Mouse (Mus musculus): Measurements from ENCODE around the gene Lsg1. TPM values are rescaled to one million over a fixed set of nuclear protein-coding genes. Genes with fewer than 3 reads are reported as not detected.

The Lsg1 gene
- polyA plus RNA-seq, 1 experiment from 2014 or later, result 23.1 TPM

GRCm38 (mm10) chr16:30512375-30513049 lies 74.9 kb downstream of the Lsg1 start:
- no peak overlapping the region for H3K4me3 ChIP-seq (ENCODE audit: low read depth, low read length)
- H3K4me2 ChIP-seq (replicated peaks; ENCODE audit: low read depth), result no peak overlapping the region

GRCm38 (mm10) chr16:30511563-30512340 lies 75.6 kb downstream of the Lsg1 start:
- no peak for TF ChIP-seq CTCF (IDR thresholded peaks at IDR 0.05; ENCODE audit: low read depth)
- no peak for ATAC-seq
- 74% methylated on average over 13 of the region's 13 CpGs for WGBS
- Histone ChIP-seq H3K27me3 (replicated peaks; ENCODE audit: control insufficient read depth, insufficient read depth, low read length) (no peaks in the 10 kb centered on the region), H3K4me2 (replicated peaks; ENCODE audit: low read depth) (peak overlapping the region; percentile 74), H3K9ac (ENCODE audit: low read depth, low read length) (0 out of 2 replicates have a peak overlapping the region, but pooled peaks have one; percentile 69), H3K36me3 (ENCODE audit: control insufficient read depth, insufficient read depth) (no peaks in the 10 kb centered on the region), H3K4me1 (replicated peaks; ENCODE audit: control insufficient read depth, insufficient read depth, low read length) (no peaks in the 10 kb centered on the region), H3K4me3 (ENCODE audit: low read depth, low read length) (no peak overlapping the region), H3K9me3 (ENCODE audit: control insufficient read depth) (no peaks in the 10 kb centered on the region), H3K27ac (ENCODE audit: low read depth, low read length) (no peak overlapping the region)

More at GRCm38 (mm10) chr16:30512375-30513049, 74.9 kb downstream of the Lsg1 start:
- WGBS, result 40% methylated on average over 8 of the region's 8 CpGs
- H3K9ac ChIP-seq (ENCODE audit: low read depth, low read length), result no peak overlapping the region
- TF ChIP-seq CTCF (IDR thresholded peaks at IDR 0.05; ENCODE audit: low read depth), result no peak
- H3K36me3 ChIP-seq (ENCODE audit: control insufficient read depth, insufficient read depth), result no peaks in the 10 kb centered on the region
- H3K9me3 ChIP-seq (ENCODE audit: control insufficient read depth), result no peaks in the 10 kb centered on the region
- no peaks in the 10 kb centered on the region for H3K27me3 ChIP-seq (replicated peaks; ENCODE audit: control insufficient read depth, insufficient read depth, low read length)
- no peaks in the 10 kb centered on the region for H3K4me1 ChIP-seq (replicated peaks; ENCODE audit: control insufficient read depth, insufficient read depth, low read length)
- no peak overlapping the region for H3K27ac ChIP-seq (ENCODE audit: low read depth, low read length)
- ATAC-seq, result 0 out of 2 replicates have a peak, but pooled peaks have one; percentile 28

DNA sequence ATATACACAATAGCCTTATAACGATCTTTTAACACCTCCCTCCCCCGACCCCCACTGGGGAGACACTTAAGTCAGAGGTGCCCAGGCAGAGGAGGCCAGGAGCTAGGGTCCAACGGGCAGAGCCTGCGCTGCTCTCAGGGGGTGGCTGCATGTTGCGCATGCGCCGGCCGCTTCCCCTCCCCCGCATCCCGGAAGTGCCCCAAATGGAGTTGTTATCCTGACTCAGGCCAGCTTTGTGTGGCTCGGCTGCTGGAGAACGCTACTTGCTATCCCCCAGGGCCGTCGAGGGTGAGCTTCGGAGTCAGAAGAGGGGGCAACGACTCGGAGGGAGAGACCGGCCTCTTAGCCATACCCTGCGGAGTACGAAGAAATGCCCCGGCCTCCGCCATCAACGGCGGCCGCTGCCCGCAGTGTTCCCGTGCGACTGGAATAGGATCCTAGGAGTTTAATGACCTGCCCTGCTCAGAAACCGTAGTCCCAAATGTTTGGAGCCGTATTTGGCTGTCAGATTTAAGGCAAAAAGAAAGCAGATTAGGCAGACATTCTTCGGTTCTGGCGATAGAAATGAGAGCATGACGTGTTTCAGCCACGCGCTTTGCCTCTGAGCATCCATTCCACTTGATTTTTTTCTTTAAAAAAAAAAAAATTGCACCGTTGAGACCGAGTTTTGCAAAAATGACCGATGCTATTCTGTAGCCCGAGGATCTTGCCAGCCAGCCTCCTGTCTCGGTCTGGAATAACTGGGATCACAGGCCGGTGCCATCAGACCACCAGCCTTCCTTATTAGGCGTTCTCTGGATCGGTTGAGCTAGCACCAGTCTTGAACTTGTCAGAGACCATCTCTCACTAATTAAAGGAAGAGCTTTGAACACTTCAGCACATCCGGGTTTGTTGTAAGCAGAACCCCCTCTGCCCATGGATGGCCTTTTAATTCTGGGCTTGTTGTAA lies 76.6 kb downstream of the Lsg1 start:
- peak overlapping the region; percentile 74 for H3K4me2 ChIP-seq (replicated peaks; ENCODE audit: low read depth)
- ATAC-seq, result peak; percentile 77
- H3K27me3 ChIP-seq (replicated peaks; ENCODE audit: control insufficient read depth, insufficient read depth, low read length), result no peaks in the 10 kb centered on the region
- peak overlapping the region; percentile 59 for H3K4me3 ChIP-seq (ENCODE audit: low read depth, low read length)
- H3K9ac ChIP-seq (ENCODE audit: low read depth, low read length), result peak overlapping the region; percentile 69
- no peaks in the 10 kb centered on the region for H3K36me3 ChIP-seq (ENCODE audit: control insufficient read depth, insufficient read depth)
- no peak for TF ChIP-seq CTCF (IDR thresholded peaks at IDR 0.05; ENCODE audit: low read depth)
- peak overlapping the region; percentile 86 for H3K27ac ChIP-seq (ENCODE audit: low read depth, low read length)
- 3% methylated on average over 44 of the region's 44 CpGs for WGBS
- no peaks in the 10 kb centered on the region for H3K9me3 ChIP-seq (ENCODE audit: control insufficient read depth)
- H3K4me1 ChIP-seq (replicated peaks; ENCODE audit: control insufficient read depth, insufficient read depth, low read length), result no peaks in the 10 kb centered on the region

Other genes starting within 250 kb of the Lsg1 start
- 22.0 and 23.9 TPM in 2 replicates for gene Atp13a3, start 181.6 kb downstream of the Lsg1 start, polyA plus RNA-seq (2015; fragmentation: Nextera tagmentation; extraction: Ambion mirVana)
- gene Tmem44, start 36.8 kb downstream of the Lsg1 start, polyA plus RNA-seq (2015; fragmentation: Nextera tagmentation; extraction: Ambion mirVana), result 2.9 and 3.1 TPM in 2 replicates
- gene Fam43a, start 12.1 kb upstream of the Lsg1 start, polyA plus RNA-seq (2015; fragmentation: Nextera tagmentation; extraction: Ambion mirVana), result 5.6 and 5.9 TPM in 2 replicates

All from intestine, postnatal 0 days (tissue).